Mouse (Mus musculus) granulocyte monocyte progenitor cell, adult 5-6 weeks (primary cell): Measurements from ENCODE around the gene Zswim5. TPM values are rescaled to one million over a fixed set of nuclear protein-coding genes. Genes with fewer than 3 reads are reported as not detected.
"Not testable (repeated sequence)": the region's sequence is repeated elsewhere in the genome, so short reads cannot be mapped to it uniquely, and the experiment has no call there.

ENCODE experiments used
- ATAC-seq: replicated peaks from 2 replicates; pipeline ENCODE4 v1.8.0; 2016; ENCODE audit warnings: mild to moderate bottlenecking, moderate TSS enrichment, inconsistent platforms; ENCODE audit not compliant: poor library complexity, severe bottlenecking
- total RNA-seq, 2 experiments: library from RNA; stranded (forward) in 1 of 2; stranded (reverse) in 1 of 2; fragments of 200-712, 200-1000 nt in 1 of 2; fragments of >200 nt in 1 of 2; fragmentation: Nextera tagmentation in 1 of 2; gene quantifications; 2 replicates each; pipeline ENCODE4 v1.2.3; 2014 to 2017

Gene Zswim5
- 0.85 TPM in 1 of 2 replicates, not detected in the other for total RNA-seq (2014; fragmentation: Nextera tagmentation)
- 0.17 TPM in 1 of 2 replicates, not detected in the other for total RNA-seq (2017)

DNA sequence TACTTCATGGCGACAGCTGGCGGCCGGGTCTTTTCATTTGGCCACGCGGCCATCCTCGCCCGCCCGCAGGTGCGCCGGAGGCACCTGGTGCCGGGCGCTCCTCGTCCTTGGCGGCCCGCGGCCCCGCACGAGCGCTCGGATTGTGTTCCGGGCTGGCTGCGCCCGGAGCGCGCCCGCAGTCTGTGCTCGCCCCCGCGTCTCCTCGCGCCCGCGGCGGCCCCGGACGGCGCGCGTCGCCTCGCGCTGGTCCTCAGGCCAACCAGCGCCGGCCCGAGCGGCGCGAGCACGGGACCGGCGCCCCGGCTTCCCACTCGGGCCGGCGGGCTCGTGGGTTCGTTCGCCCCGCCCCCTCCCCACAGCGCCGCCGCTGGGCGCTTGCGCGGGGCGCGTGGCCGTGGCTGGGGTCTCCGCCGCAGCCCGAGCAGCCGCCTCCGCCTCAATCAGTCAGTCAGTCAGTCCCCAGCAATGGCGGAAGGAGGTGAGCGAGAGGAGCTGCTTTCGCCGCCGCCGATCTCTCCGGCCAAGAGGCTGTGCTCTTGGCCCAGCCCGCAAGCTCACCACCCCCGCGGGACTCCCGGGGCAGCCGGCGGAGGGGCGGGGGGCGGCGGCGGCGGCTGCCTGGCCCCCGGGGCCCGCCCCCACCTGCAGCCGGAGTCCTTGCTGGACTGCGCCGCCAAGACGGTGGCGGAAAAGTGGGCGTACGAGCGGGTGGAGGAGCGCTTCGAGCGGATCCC is at the start of gene Zswim5:
Gene Zswim5, plus strand, starts transcription at position 382 of the 734 bp plus-strand sequence.
- peak; percentile 63 for ATAC-seq

DNA sequence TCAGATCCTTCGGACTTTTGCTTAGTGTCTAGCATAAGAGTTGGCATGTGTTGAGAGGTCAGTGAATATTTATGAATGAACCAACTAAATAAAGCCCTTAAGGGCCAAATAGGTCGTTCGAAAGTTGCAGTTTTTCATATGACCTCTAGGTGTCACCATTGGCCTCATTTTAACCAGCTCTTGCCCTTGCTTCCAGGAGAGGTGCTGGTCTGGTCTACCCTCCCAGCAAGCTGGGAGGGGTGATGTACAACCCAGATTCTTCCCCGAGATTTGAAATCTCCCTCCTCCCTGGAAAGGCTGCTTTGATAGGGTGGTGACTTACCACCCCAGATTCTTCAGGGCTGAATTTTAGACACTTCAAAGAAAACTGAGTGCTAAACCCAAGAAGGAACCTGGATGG is 49.4 kb upstream of the Zswim5 start:
- ATAC-seq, result peak; percentile 77

DNA sequence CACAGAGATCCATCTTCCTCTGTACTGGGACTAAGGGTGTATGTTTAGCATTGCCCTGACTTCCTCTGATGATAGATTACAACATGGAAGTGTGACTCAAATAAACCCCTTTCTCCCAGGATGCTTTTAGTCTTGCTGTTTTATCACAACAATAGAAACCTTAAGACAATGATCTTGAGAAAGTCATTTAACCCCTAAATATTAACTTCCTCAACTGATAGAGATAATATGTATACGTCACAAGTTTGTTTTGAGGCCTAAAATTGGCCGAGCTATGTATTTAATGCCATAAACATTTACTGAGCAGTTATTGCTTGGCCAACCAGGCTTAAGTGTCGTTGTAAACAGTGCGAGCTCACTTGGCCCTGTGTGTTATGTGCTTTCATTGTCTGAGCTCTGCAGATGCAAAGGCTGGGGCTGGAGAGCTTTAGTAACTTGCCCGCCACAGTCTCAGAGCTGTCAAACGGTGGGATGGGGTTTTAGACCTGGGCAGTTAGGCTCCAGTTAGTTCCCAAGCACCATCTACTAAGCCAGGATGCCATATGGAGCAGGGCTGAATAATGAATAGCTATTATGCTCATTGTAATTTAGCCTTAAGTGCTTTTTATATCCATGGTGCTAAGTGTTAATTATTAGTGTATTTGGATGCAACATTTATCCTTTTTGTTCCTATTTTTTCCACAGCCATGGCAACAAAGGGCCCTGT is 47.7 kb upstream of the Zswim5 start:
- ATAC-seq, result no peak

DNA sequence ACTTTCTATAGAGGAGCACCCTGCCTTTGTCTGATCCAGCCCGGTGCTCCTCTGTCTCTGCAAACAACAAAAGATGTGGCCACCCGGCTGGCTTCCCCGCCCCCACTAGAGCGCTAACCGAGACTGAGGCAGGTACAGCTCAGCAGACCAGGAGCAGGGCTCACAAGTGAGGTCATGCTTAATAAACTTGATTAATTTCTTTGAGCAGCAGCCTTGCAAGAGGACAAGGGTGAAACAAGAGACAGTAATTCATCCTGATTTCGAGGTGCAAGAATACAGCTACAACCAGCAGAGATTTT is 47.2 kb upstream of the Zswim5 start:
- no peak for ATAC-seq

DNA sequence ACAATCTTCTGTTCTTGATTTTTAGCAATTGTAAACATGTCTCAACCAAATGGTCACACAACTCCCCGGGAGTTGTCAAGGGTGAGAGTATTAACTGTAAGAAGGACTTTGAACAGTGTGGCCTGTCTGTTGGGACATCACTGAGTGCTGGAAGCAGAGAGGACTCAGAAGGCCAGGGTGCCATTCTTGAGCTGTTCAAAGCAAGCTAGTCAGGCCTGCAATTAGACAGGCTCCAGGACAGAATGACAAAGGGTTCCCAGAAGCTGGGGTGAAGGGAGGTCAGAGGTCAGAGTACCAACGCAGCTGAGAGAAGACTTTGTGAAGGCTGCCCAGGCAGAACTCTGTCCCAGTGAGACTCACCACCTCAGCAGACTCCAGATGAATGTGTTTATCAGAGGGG is 38.2 kb upstream of the Zswim5 start:
- no peak for ATAC-seq

DNA sequence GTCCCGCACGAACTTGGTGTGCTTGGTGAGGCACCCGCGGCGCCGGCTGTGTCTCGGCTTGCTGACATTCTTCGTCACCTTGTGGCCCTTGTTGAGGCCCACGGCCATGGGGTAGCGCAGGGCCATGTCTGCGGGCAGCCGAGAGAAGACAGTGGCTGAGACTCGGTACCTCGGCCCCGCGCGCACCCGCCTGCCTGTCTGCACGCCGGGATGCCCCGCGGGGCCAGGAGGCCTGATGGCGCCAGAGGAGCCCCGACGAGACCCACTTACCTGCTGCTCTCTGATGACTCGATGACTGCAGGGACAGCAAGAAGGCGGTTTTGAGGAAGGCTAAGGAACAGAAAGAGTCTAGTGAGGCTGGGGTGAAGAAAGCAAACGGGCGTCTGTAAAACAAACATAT is 37.1 kb upstream of the Zswim5 start:
- ATAC-seq, result not testable (repeated sequence)

DNA sequence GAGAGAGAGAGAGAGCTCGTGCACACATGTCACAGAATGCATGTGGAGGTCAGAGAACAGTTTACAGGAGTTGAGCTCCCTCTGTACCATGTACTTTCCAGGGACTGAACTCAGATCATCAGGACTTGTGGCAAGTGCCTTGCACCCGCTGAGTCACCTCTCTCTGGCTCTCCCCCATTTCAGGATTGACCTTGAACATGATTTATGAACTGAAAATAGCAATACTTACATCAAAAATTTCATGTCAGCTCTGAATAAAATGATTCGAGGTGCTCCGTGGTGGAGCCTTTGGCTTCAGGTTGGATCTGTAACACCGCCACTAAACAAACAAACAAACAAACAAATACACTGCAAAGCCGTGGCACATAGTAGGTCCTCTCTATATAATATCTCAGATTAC is 36.3 kb upstream of the Zswim5 start:
- ATAC-seq, result no peak

DNA sequence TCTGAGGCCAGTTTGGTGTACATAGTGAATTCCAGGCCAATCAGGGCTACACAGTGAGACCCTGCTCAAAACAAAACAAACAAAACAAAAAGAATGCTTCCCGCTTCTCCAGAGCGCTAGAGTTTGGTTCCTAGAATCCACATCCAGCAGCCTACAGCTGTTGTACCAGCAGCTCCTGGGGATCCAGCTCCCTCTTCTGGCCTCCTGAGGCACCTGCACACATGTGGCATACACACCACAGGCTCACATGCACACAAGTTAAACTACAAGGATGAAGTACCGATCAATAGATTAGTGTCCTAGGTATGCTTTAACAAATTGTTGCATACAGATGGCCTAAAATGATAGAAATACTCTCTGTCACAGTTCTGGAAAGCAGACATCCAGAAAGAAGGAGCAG is 32.9 kb upstream of the Zswim5 start:
- no peak for ATAC-seq

DNA sequence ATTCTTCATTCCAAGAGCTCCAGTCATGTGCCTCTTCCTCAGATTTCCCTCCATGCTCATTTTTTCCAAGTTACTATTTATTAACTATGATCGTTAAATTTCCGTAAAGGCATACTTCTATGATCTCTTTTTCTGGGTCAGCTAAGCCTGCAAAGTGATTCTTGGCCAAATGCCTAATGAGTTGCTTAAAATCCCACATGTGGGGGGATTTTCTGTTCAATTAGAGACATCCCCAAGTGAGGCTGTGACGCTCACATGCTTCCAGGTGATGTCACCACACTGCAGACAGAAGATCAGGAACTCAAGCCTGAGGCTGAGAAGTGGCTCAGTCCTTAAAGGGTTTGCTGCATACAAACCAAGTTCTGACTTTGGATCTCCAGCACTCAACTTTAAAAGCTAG is 27.3 kb upstream of the Zswim5 start:
- ATAC-seq, result no peak

DNA sequence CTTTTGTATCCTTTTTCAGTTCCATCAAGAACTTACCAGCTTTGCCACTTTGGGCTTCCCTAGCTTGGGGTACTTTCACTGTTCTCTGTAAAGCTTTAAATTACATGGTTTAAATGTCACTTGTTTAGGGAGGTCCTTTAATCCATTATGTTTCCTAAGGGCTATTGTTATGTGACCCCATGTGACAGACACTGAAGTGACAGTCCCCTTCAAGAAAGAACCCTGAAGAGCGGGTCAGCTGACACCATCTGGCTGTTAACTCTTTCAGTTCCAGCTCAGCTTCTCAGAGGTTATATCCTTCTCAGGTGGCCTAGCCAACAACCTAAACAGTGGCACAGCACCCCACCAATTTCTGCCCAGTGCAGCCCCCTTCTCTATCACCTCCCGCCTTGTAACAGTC is 22.9 kb upstream of the Zswim5 start:
- no peak for ATAC-seq

DNA sequence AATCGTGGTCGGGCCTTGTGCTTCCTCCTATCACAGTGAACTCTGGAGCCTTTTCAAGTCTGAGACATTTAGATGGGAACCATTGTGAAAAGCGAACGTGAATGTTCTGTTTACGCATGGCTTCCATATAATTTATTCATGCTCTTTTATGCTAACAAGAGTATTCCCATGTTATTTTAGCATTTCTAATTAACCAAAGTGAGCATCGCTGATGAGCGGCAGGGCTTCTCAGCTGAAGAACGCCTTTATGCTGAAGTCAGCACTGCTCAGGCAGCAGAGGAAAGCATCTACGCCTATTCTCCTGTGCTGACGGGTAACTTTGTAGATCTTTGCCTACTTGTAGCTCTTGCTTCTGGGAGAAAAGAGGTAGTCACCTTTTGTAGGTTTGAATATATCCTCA is 20.0 kb upstream of the Zswim5 start:
- no peak for ATAC-seq

DNA sequence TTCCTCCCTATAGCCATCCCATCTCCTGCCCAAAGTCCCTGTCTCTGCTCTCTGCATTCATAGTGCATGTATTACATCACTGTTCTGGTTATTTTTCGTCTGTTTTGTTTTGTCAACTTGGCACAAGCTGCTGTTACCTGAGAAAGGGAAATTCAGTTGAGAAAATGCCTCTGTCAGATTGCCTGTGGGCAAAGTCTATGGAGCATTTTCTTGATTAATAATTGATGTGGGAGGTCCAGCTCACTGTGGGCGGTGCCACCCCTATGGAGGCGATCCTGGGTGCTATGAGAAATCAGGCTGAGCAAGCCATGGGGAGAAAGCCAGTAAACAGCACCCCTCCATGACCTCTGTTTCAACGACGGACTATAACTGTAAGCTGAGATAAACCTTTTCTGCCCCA is 17.5 kb upstream of the Zswim5 start:
- no peak for ATAC-seq

DNA sequence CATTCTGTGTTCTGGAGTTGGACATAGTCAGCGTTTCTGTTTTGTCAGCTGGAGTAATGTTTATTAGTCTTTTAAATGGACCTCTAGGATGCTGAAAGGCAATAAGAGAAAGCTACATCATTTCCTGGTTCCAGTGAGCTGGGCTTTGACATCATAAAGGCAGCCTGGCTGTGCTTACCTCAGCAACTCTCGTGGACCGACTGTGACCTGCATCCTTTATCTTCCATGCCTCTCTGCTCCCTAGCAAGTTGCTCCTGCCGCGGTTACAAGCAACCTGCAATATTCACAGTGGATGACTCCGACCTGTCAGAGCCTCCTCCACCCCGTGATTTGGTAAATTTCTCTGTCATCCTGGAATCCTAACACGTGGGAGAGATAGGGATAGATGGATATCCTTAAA is 15.2 kb upstream of the Zswim5 start:
- ATAC-seq, result no peak

DNA sequence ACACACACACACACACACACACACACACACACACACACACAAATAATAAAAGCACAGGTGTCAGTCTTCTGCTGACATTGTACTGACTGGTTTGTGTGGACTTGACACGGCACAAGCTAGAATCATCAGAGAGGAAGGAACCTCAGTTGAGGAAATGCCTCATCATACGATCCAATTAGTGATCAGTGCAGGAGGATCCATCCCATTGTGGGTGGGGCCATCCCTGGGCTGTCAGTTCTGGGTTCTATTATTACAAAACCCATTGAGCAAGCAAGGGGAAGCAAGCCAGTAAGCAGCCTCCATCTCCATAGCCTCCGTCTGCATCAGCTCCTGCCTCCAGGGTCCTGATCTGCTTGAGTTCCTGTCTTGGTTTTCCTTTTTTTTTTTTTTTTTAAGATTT is 7.3 kb upstream of the Zswim5 start:
- peak; percentile 61 for ATAC-seq

DNA sequence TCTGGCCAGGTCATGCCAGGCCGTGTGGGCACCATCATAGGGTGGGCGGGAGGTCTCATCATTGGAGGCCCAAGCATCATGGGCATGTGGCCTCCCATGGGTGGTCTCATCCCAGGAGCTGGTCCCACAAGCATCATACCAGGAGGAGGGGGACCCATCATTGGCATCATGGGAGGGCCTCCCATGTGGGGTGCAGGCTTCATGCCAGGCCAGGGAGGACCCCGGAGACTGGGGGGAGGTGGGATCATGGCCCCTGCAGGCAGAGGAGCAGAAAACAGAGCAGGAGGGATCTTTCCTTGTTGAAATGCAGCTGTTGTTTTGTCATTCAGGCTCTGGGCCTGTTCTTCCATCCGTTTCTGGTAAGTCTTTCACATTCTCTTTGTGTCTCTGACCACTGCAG is 2.6 kb upstream of the Zswim5 start:
- ATAC-seq, result no peak

DNA sequence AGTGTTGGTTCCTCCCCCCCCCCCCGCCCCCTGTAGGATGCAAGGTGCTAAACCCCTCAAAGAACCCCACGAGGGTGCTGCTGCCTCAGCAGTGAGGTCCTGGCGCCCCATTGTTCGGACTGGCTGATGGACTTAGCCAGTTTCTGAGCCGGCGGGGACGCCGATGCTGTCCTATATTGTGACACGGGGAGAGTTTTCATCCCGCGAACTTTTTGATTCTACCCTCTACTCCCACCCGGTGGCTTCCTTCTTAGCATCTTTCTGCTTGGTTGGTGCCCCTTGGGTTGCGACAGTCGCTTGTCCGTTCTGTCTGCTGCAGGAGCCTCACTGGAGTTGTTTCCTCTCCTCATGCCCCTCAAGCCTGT is 564 bp upstream of the Zswim5 start:
- ATAC-seq, result peak; percentile 63

DNA sequence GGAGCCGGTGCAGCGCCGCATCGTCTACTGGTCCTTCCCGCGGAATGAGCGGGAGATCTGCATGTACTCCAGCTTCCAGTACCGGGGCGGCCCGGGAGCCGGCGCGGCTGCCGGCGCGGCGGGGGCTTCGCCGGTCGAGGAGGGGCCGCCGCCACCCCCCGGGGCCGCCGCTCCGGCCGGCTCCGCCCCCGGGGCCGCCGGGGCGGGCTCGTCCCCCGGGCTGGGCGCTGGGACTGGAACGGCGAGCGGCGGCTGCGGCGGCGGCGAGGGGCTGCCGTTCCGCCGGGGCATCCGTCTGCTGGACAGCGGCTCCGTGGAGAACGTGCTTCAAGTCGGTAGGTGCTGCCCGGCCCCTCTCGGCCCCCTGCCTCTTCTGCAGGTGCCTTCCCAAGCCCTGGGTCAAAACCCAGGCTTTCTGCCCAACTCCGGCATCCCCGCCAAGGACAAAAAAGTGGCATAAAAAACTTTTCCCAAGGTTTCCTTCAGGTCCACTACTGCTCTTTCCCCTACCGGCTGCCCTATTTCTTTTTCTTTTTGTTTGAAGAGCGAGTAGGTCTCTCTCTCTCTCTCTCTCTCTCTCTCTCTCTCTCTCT is 649 bp downstream of the Zswim5 start:
- ATAC-seq, result peak; percentile 45; the same call in 1 of the 2 replicates

DNA sequence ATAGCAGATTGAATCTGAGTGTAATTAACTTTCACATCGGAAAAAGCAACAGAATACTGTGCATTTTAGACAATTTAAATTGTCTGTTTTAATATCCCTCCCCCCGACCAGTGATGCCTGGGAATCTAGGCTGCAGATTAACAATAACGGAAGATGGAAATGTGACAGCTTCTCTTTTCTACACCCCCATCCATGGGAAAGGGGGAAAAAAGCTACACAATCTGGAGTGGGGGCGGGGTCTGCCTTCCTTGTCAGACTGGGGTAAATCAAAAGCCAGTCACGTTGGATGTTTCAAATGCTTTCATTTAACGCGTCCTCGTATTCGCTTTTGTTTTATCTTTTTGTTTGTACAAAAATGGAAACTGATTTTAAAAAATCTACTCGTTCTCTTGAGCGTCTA is 1.3 kb downstream of the Zswim5 start:
- ATAC-seq, result no peak

DNA sequence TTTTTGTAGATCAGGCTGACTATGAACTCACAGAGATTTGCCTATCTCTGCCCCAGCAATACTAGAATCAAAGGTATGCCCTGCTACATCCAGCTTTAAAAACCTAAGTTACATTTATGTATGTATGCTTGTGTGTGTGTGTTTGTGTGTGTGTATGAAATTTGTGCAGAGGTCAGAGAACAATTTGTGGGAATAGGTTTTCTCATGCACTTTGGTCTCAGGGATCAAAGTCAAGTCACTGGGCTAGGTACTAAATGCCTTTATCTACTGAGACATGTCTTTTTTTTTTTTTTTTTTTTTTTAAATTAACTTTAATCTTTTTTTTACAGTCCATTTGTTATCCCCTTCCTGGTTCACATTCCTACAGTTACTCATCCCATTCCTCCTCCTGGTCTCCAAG is 5.5 kb downstream of the Zswim5 start:
- ATAC-seq, result no peak

DNA sequence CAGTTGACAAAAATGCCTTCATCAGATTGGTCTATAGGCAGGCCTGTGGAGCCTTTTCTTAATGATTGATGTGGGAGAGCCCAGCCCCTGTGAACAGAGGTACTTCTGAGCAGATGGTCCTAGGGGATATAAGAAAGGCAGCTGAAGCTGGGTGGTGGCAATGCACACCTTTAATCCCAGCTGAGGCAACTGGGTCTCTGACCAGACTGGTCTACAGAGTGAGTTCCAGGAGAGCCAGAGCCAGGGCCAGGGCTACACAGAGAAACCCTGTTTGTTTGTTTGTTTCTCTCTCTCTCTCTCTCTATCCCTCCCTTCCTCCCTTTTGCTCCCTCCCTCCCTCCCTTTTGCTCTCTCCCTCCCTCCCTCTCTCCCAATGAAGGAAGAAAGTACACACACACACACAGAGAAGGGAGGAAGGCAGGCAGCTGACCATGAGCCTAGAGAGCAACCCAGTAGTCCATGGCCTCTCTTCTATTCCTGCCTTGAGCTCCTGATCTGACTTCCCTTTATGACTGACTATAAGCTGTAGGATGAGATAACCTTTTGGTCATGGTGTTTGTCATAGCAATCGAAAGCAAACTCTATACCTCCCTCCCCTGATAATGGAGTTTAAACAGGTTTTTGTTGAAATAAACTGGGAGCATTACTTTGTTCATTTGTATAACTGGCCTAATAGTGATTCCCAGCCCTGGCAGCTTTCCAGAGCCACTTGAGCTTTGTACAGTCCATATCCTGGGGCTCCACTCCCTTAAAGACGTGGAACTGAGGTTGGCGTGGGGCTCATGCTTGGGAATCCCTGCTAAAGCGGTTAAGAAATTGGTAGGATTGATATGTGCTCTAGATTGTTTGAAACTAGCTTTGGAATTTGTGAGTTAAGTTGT is 17.3 kb downstream of the Zswim5 start:
- ATAC-seq, result no peak
